In genomic region chr19:19343702-19344425, GRCm38 (mm10) we compare ENCODE assay signal across 8 mouse cellular contexts.
DNase-seq lines count a peak whose midpoint lies in the region.

No protein-coding gene starts in this region.

- peak; percentile 92 to 94 for DNase-seq in cerebellum, postnatal 10 days
- no peak for DNase-seq in cerebellum, adult 8-10 months
- DNase-seq in lung, postnatal 36 days: peak; percentile 4
- no peak for DNase-seq in lung, postnatal 25 days (ENCODE audit: low spot score)
- DNase-seq in left cerebral cortex, adult 8-10 months (ENCODE audit: low spot score in 2 of 2): peak; percentile 10 to 34
- DNase-seq in right cerebral cortex, postnatal 36 days (ENCODE audit: low spot score in 2 of 2): peak; percentile 9 to 24
- DNase-seq in adrenal gland, adult 8-10 months: no peak
- no peak for DNase-seq in c-Kit-positive CD71-positive TER-119-positive erythroid progenitor cells, embryonic 14.5 days (ENCODE audit: low spot score)

Comparison
In these comparisons a context has a peak if more than half of its experiments do, and no peak if none do; other contexts are left out.
1. DNase-seq: peak in cerebellum, postnatal 10 days (2 of 2), lung, postnatal 36 days (single experiment), left cerebral cortex, adult 8-10 months (2 of 2) and right cerebral cortex, postnatal 36 days (2 of 2); none in cerebellum, adult 8-10 months (single experiment), lung, postnatal 25 days (single experiment), adrenal gland, adult 8-10 months (single experiment) and c-Kit-positive CD71-positive TER-119-positive erythroid progenitor cells, embryonic 14.5 days (single experiment).